Mouse (Mus musculus) midbrain, embryonic 11.5 days (tissue): Measurements from ENCODE around the gene Crip2. TPM values are rescaled to one million over a fixed set of nuclear protein-coding genes. Genes with fewer than 3 reads are reported as not detected.

ENCODE experiments used
- ATAC-seq: fragments of 200-750 bp; cut with Nextera tagmentation; 2 replicates; pipeline ENCODE4 v1.8.0; 2017; ENCODE audit warnings: moderate TSS enrichment, moderate library complexity; ENCODE audit not compliant: low FRiP score
- DNase-seq: peaks from one replicate; pipeline ENCODE4 v3.0.0; 2015; ENCODE audit warnings: low spot score; ENCODE audit errors: missing footprints
- H3K27ac ChIP-seq: fragments of 300-500 bp; sonication (generic); 2 replicates; pipeline ENCODE4 v1.5.1; 2014; ENCODE audit warnings: low read depth, low read length
- H3K27me3 ChIP-seq: fragments of 300-500 bp; sonication (generic); 2 replicates; pipeline ENCODE4 v1.6.1; 2014; ENCODE audit warnings: mild to moderate bottlenecking, low read length, moderate library complexity, mixed read lengths; ENCODE audit not compliant: control insufficient read depth, insufficient read depth
- H3K36me3 ChIP-seq: fragments of 300-500 bp; sonication (generic); 2 replicates; pipeline ENCODE4 v1.6.1; 2014; ENCODE audit warnings: mild to moderate bottlenecking, low read length, moderate library complexity, mixed read lengths; ENCODE audit not compliant: control insufficient read depth, insufficient read depth
- H3K4me1 ChIP-seq: fragments of 300-500 bp; sonication (generic); 2 replicates; pipeline ENCODE4 v1.6.1; 2014; ENCODE audit warnings: low read length; ENCODE audit not compliant: control insufficient read depth, insufficient read depth
- H3K4me2 ChIP-seq: fragments of 300-500 bp; sonication (generic); 2 replicates; pipeline ENCODE4 v1.6.1; 2014; ENCODE audit warnings: mild to moderate bottlenecking, moderate library complexity
- H3K4me3 ChIP-seq: fragments of 300-500 bp; sonication (generic); 2 replicates; pipeline ENCODE4 v1.5.1; 2014; ENCODE audit warnings: low read depth, low read length
- H3K9ac ChIP-seq: fragments of 300-500 bp; sonication (generic); 2 replicates; pipeline ENCODE4 v1.6.1; 2014; ENCODE audit warnings: low read length
- H3K9me3 ChIP-seq: fragments of 300-500 bp; sonication (generic); 2 replicates; pipeline ENCODE4 v1.6.1; 2016; ENCODE audit warnings: low read length; ENCODE audit not compliant: control insufficient read depth
- WGBS: fragments of 180-500 bp; shearing (Covaris S2); extraction: QIAGEN DNeasy Blood & Tissue Kit; methylation state at CpG from one replicate; pipeline ENCODE4 v1.1.7; 2014; 5-methylcytosine and 5-hydroxymethylcytosine counted together
- polyA plus RNA-seq: library from polyadenylated mRNA; unstranded; fragments of >200 nt; fragmentation: Nextera tagmentation; extraction: Ambion mirVana; gene quantifications from 2 replicates; pipeline ENCODE4 v1.2.1, GENCODE M21; 2014

The Crip2 gene
- polyA plus RNA-seq, 1 experiment from 2014 or later: 247 TPM

GRCm38 (mm10) chr12:113124726-113125125 lies 15.3 kb upstream of the Crip2 start:
- H3K36me3 ChIP-seq: peaks cover 54% of the 10 kb centered on the region
- H3K9ac ChIP-seq: no peak overlapping the region
- 89% methylated on average over 6 of the region's 6 CpGs for WGBS
- ATAC-seq: no peak
- H3K4me1 ChIP-seq: no peaks in the 10 kb centered on the region
- no peak for DNase-seq
- H3K4me2 ChIP-seq: no peak overlapping the region
- H3K27me3 ChIP-seq: no peaks in the 10 kb centered on the region
- no peaks in the 10 kb centered on the region for H3K9me3 ChIP-seq
- H3K4me3 ChIP-seq: no peak overlapping the region
- no peak overlapping the region for H3K27ac ChIP-seq

GRCm38 (mm10) chr12:113130732-113131131 lies 9.3 kb upstream of the Crip2 start:
- WGBS: 98% methylated on average over 8 of the region's 8 CpGs
- Histone ChIP-seq H3K27ac (no peak overlapping the region), H3K4me3 (no peak overlapping the region), H3K9me3 (no peaks in the 10 kb centered on the region), H3K4me2 (no peak overlapping the region), H3K4me1 (no peaks in the 10 kb centered on the region), H3K27me3 (no peaks in the 10 kb centered on the region), H3K36me3 (peaks cover 72% of the 10 kb centered on the region), H3K9ac (no peak overlapping the region)
- DNase-seq (no peak), ATAC-seq (no peak)

GRCm38 (mm10) chr12:113131601-113132000 lies 8.4 kb upstream of the Crip2 start:
- Histone ChIP-seq H3K27me3 (no peaks in the 10 kb centered on the region), H3K36me3 (peaks cover 72% of the 10 kb centered on the region), H3K27ac (no peak overlapping the region), H3K9ac (no peak overlapping the region), H3K4me1 (no peaks in the 10 kb centered on the region), H3K9me3 (no peaks in the 10 kb centered on the region), H3K4me2 (no peak overlapping the region), H3K4me3 (no peak overlapping the region)
- DNase-seq (no peak), ATAC-seq (no peak)
- WGBS: 97% methylated on average over 14 of the region's 14 CpGs

- ATAC-seq: no peak
- Histone ChIP-seq H3K9ac (no peak overlapping the region), H3K27me3 (no peaks in the 10 kb centered on the region), H3K4me1 (no peaks in the 10 kb centered on the region), H3K27ac (no peak overlapping the region), H3K4me3 (no peak overlapping the region), H3K4me2 (no peak overlapping the region), H3K9me3 (no peaks in the 10 kb centered on the region), H3K36me3 (peaks cover 68% of the 10 kb centered on the region)
- DNase-seq: no peak
- WGBS: 95% methylated on average over 2 of the region's 2 CpGs
These were observed 7.5 kb upstream of the Crip2 start for GRCm38 (mm10) chr12:113132567-113132966.

GRCm38 (mm10) chr12:113133260-113133659 lies 6.8 kb upstream of the Crip2 start:
- Histone ChIP-seq H3K4me2 (no peak overlapping the region), H3K27me3 (no peaks in the 10 kb centered on the region), H3K36me3 (peaks cover 61% of the 10 kb centered on the region), H3K27ac (no peak overlapping the region), H3K9me3 (no peaks in the 10 kb centered on the region), H3K4me1 (no peaks in the 10 kb centered on the region), H3K4me3 (no peak overlapping the region), H3K9ac (no peak overlapping the region)
- 90% methylated on average over 9 of the region's 9 CpGs for WGBS
- DNase-seq: no peak
- no peak for ATAC-seq

GRCm38 (mm10) chr12:113133861-113134403 lies 6.1 kb upstream of the Crip2 start:
- Histone ChIP-seq H3K4me3 (no peak overlapping the region), H3K27ac (no peak overlapping the region), H3K4me1 (peaks cover 5% of the 10 kb centered on the region), H3K27me3 (no peaks in the 10 kb centered on the region), H3K9ac (no peak overlapping the region), H3K36me3 (peaks cover 58% of the 10 kb centered on the region), H3K9me3 (no peaks in the 10 kb centered on the region), H3K4me2 (no peak overlapping the region)
- no peak for ATAC-seq
- WGBS: 90% methylated on average over 5 of the region's 5 CpGs
- no peak for DNase-seq

- H3K27ac ChIP-seq: no peak overlapping the region
- no peak for DNase-seq
- 90% methylated on average over 4 of the region's 4 CpGs for WGBS
- no peak overlapping the region for H3K9ac ChIP-seq
- H3K9me3 ChIP-seq: no peaks in the 10 kb centered on the region
- no peak for ATAC-seq
- H3K36me3 ChIP-seq: peaks cover 58% of the 10 kb centered on the region
- no peak overlapping the region for H3K4me2 ChIP-seq
- H3K4me3 ChIP-seq: no peak overlapping the region
- H3K27me3 ChIP-seq: no peaks in the 10 kb centered on the region
- H3K4me1 ChIP-seq: peaks cover 10% of the 10 kb centered on the region
These were observed 5.5 kb upstream of the Crip2 start for GRCm38 (mm10) chr12:113134502-113134901.

- no peak overlapping the region for H3K27ac ChIP-seq
- H3K9ac ChIP-seq: no peak overlapping the region
- peaks cover 53% of the 10 kb centered on the region for H3K36me3 ChIP-seq
- H3K4me1 ChIP-seq: peaks cover 13% of the 10 kb centered on the region
- 90% methylated on average over 7 of the region's 7 CpGs for WGBS
- no peaks in the 10 kb centered on the region for H3K27me3 ChIP-seq
- H3K9me3 ChIP-seq: no peaks in the 10 kb centered on the region
- no peak for DNase-seq
- ATAC-seq: no peak
- H3K4me2 ChIP-seq: no peak overlapping the region
- no peak overlapping the region for H3K4me3 ChIP-seq
These were observed 4.6 kb upstream of the Crip2 start for GRCm38 (mm10) chr12:113135401-113135800.

GRCm38 (mm10) chr12:113136492-113137020 lies 3.5 kb upstream of the Crip2 start:
- H3K27me3 ChIP-seq: no peaks in the 10 kb centered on the region
- H3K9ac ChIP-seq: no peak overlapping the region
- no peak for ATAC-seq
- no peak overlapping the region for H3K4me3 ChIP-seq
- H3K4me2 ChIP-seq: no peak overlapping the region
- WGBS: 80% methylated on average over 17 of the region's 17 CpGs
- H3K4me1 ChIP-seq: peaks cover 23% of the 10 kb centered on the region
- DNase-seq: no peak
- H3K27ac ChIP-seq: no peak overlapping the region
- H3K36me3 ChIP-seq: peaks cover 47% of the 10 kb centered on the region
- H3K9me3 ChIP-seq: no peaks in the 10 kb centered on the region
